Mouse (Mus musculus): ENCODE measurements around the gene Csnk1e.
"Not testable (repeated sequence)": the region's sequence is repeated elsewhere in the genome, so short reads cannot be mapped to it uniquely, and the experiment has no call there.

Csnk1e gene

GRCm38 (mm10) chr15:79455106-79455810 lies at the start of gene Csnk1e:
Gene Csnk1e, minus strand, starts transcription at chr15:79455566.
- DNase-seq, result peak; percentile 75

DNA sequence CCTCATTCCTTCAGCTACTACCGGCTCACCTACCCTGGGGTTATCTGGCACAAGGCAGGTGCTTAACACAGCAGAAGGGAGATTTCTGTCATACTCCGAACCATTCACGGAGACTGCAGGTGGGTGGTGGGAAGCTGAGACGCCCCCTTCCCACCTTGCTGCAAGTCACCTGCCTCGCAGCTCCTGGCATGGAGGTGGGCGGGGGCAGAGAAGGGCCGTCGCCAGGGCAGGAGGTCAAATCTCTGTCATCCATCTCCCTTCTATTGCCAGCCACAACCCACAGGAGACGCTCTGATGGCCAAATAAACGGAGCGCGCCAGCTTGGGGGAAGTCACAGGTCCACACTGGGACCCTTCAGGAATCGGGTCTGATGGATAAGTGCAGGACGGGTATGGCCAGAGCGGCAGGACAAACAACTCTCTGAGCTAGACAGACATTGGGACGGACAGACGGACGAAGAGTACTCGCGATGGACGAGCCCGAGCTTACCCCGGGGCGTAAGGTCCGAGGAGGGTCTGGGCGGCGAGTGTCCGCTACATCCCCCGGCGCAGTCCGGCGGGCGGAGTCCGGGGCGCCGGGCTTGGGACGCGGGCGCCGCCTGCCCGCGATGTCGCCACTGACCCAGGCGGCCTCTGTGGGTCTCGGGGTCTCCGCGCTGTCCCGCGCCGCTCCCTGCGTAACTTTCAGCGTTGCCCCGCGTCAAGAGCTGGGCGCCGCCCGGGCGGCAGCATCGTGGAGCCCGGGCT lies 49.5 kb upstream of the Csnk1e start, which contains the start of gene Kcnj4:
Gene Kcnj4, minus strand, starts transcription at position 535 of the 746 bp plus-strand sequence.
- peak; percentile 48 for DNase-seq

DNA sequence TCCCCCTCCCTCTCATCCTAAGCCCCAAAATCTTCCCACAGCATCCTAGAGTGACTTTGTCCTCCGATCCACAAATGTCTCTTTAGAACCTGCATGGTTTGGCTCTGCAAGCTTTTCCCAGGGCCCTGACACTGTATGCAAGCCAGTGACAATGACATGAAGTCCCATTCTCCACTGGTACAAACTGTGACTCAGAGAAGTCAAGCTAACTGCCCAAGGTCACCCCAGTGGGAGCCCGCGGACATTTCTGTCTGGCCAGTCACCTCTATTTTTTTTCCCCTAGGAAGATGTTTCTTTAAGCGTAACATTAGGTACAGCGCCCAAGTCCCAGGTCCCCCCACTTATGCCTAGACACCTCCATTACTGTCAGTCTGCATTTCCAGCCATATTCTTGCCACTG lies 48.1 kb upstream of the Csnk1e start:
- DNase-seq, result no peak

GRCm38 (mm10) chr15:79502891-79503341 lies 47.5 kb upstream of the Csnk1e start:
- no peak for DNase-seq

DNA sequence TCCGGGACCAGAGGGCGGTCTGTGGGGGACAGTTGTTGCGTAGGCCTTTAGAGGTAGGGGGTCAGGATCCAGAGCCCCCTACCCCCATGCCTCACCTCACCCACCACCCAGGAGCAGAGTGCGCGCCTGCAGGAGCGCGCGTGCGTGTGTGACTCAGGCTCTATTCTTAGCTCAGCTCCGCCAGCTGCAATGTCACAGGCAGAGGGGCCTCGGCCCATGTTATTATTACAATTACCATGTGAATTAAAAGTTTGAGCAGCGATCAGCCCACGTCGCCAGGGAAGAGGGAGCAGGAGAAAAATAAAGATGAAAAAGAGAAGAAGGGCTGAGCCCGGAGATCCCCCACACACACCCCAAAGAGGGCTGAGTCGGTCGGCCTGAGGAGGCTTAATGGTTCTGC lies 44.7 kb upstream of the Csnk1e start:
- DNase-seq, result no peak

DNA sequence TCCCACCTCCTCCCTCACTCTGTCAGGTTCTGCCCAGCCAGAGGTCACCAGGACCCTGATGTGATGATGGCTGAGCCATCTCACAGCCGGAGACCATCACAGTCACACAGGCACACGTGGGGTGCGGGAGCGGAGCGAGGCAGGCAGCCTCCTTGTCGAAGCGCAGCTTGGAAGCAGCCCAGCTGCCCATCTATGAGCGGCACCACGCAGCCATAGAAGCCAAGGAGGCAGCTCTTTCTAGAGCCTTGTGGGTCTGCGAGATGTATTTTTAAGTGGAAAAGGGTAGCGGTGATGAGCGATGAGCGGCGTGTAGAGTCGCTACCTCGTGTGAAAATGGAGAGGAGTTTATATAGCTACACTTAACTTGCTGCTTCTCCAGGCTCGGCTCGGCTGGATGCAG lies 38.2 kb upstream of the Csnk1e start:
- DNase-seq, result peak; percentile 12

DNA sequence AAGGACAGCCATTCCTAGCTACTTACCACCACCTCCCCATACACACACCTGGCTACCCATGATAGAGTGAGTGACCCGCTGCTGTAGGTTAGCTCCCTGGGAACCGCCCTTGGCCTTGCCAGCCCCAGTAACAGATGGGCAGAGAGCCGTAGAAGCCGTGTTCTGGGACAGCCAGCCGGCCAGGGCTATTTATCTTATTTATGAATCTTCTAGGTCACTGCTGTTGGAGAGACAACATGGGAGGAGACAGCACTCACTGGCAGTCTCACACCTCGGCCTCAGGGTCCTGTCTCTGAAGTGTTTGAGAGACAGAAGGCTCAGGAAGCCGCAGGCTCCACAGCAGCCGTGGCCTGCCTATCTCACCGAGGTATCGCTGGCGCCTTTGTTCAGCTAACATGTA lies 34.1 kb upstream of the Csnk1e start:
- no peak for DNase-seq

- no peak for DNase-seq
Observed at GRCm38 (mm10) chr15:79481181-79481688, 25.9 kb upstream of the Csnk1e start.

GRCm38 (mm10) chr15:79477227-79477626 lies 21.9 kb upstream of the Csnk1e start:
- DNase-seq, result no peak

DNA sequence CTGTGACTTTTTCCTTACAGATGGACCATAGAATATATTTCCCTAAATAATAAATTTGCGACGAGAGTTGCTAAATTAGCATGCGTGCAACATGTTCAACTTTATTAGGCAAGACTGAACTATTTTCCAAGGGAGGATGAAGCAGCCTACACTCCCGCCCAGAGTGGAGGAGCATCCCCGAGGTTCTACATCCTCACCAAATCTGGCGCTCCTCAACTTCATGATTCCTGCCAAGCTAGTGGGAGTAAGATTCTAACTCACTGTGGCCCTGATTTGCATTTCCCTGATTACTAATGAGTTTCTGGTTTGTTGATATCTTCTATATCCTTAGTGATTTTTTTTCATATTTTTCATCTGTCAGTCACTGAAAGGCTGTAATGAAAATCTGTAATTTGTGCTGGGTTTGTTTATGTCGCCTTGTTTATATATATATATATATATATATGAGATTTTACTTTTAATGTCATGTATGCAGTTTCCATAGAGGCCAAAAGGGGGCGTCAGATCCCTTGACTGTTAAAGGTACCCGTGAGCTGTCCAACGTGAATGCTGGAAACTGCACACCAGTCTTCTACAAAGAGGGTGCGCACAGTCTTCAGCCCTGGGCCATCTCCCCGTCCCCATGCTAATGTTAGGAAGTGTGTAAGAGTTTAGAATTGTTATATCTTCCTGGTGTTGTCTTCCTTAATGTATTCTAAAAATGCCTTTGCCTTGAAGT lies 18.4 kb upstream of the Csnk1e start:
- DNase-seq, result no peak

DNA sequence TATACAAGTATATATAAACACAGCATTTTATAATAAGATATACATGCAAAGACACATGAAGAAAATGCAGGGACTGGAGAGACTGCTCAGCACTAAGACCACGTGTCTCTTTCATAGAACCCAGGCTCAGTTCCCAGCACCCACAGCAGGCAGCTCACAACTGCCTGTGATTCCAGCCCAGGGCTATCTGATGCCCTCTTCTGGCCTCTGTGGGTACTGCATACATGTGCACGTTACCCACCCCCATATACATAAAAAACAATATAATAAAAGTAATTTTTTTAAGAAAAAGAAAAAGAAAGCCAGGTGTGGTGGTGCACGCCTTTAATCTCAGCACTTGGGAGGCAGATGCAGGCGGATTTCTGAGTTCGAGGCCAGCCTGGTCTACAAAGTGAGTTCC lies 17.7 kb upstream of the Csnk1e start:
- DNase-seq, result no peak

DNA sequence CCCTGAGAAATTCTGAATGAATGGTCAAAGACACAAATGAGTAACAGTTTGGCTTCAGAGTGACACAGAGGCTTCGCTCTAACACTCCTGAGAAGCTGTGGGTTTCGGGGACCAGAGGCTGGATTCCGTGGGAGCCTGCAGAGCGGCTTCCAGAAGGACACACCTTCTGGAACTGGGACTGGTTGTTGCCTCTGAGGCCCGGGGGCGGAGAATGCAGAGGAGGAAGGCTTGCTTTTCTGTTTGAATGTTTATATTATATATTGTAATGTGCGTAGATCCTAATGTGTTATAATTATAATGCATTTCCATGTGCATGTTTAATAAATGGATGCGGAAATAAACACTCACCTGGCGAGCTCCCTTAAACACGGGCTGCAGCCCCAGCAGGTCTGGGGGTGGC lies 15.7 kb upstream of the Csnk1e start:
- DNase-seq, result no peak

- peak; percentile 46 for DNase-seq
Observed at GRCm38 (mm10) chr15:79470583-79470982, 15.2 kb upstream of the Csnk1e start.

DNA sequence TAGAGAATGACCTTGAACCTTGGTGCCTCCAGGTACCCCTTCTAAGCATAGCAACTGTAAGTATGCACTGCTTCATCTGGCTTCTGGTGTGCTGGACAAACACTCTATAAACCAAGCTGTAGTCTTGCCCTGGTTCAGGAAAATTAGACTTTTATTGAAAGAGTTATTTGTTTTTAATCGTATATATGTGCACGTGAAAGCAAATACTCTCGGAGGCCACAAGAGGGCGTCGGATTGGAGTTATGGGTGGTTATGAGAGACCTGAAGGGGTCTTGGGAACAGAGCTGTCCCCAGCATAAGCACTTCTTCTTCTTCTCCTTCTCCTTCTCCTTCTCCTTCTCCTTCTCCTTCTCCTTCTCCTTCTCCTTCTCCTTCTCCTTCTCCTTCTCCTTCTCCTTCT lies 14.2 kb upstream of the Csnk1e start:
- DNase-seq, result no peak

DNA sequence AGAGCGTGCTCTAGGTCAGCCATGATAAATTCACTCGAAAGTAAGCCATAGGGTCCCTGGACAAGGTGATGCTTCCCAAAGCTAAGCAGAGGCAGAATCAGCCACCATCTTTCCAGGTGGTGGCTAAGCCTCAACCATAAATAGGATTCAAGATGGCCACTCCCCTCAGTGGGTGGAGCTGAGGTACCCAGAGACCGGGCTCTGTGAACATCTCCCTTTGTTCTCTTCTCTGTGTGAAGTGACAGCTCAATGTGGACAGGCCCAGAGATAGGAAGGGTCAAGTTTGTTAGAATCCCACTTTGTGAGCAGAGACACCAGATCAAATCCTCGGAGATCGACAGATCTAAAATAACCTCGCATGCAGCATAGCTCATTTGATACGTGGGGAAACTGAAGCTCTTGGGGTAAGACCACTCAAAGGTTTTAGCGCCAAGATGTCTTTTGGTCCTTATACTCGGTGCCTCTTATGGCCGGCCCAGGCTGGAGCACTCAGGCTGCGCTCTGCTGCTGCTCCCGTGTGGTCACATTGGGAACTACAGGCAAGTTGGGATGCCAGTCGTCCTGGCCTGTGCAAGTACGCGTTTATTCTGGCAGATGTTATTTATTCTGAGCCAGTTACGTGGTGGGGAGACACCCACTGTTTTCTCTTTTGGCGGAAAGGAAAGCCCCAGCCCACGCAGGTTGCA lies 11.4 kb upstream of the Csnk1e start:
- DNase-seq, result peak; percentile 89

DNA sequence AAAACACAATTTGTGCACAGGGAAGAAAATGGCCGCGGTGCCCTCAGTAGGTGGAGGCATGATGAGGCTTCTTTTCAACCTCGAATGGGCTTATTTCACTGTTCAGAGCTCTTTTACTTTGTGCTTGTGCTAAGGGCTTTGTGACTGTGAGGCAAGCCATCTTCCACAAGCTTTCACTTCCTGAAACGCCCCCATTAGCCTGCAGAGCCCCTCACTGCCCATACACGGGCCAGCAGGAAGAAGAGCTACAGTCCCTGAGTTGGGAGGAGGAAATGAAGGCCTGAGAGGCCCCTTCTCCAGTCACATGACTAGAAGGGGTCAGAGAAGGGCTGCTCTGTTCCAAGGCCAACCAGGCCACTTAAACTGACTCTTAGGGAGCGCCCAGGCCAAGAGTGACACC lies 1.2 kb upstream of the Csnk1e start:
- no peak for DNase-seq

DNA sequence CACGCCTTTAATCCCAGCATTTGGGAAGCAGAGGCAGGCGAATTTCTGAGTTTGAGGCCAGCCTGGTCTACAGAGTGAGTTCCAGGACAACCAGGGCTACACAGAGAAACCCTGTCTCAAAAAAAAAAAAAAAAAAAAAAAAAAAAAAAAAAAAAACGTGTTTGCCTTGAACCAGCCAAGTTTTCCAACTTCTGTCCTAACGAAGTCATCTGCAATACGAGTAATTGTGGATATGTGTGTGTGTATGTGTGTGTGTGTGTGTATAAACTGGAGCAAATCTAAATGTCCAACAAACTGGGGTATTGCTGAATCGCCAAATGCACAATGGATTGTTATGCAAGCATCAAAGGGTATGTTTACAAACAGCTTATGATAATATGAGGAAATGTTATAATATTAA lies 738 bp upstream of the Csnk1e start:
- not testable (repeated sequence) for DNase-seq

GRCm38 (mm10) chr15:79453831-79454230 lies 1.5 kb downstream of the Csnk1e start:
- DNase-seq, result no peak

GRCm38 (mm10) chr15:79448041-79448440 lies 7.3 kb downstream of the Csnk1e start:
- DNase-seq, result no peak

DNA sequence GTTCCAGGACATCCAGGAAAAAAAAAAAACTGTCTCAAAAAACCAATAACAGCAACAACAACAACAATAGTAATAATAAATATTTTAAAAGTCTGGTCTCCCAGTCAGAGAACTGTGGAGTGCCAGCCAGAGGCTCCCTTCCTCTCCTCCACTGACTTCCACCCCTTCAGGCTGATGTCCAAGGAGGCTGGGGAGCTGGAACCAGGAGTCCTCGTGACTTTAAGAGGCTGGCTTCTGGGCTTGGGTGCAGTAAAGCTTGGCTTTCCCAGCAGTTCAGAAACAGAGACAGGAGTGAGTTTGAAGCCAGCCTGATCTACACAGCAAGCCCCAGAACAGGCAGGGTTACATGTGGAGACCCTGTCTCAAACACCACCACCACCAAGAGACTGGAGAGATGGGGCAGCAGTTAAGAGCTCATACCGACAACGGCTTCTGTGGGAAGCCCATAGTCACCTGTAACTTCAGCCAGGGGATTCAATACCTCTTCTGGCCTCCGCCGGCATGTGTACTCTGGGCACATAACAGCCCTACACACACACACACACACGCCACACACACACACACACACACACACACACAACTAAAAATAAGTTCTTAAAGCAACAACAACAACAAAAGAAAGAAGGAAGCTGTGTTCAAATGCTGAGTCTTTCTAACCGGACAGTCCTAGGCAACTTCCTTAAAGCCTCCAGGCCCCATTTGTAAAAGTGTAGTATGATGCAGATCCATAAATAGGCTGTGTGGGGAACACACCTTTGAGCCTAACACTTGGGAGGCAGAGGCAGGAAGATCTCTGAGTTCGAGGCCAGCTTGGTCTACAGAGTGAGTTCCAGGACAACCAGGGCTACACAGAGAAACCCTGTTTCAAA lies 9.3 kb downstream of the Csnk1e start:
- DNase-seq, result no peak

- DNase-seq, result no peak
Observed at GRCm38 (mm10) chr15:79443856-79444410, 11.4 kb downstream of the Csnk1e start.

Measured in embryo, embryonic 11 days (tissue).